Mouse (Mus musculus): ENCODE data around the gene Lpar2. TPM values are rescaled to one million over a fixed set of nuclear protein-coding genes. Genes with fewer than 3 reads are reported as not detected.

Gene Lpar2
- total RNA-seq, 2 experiments from 2014 or later: 0.59 to 0.60 TPM

- no peak for DNase-seq (ENCODE audit: low spot score in 2 of 2)
Measured at GRCm38 (mm10) chr8:69805491-69805890, 16.7 kb upstream of the Lpar2 start.

GRCm38 (mm10) chr8:69807236-69807635, 15.0 kb upstream of the Lpar2 start:
- no peak for DNase-seq (ENCODE audit: low spot score in 2 of 2)

- DNase-seq (ENCODE audit: low spot score in 2 of 2): peak in 1 of 2 experiments; percentile 53
Measured at GRCm38 (mm10) chr8:69808094-69808863, 13.9 kb upstream of the Lpar2 start, which contains the start of gene Gmip. Gmip (plus strand) TSS chr8:69808679.

GRCm38 (mm10) chr8:69808864-69809403, 13.3 kb upstream of the Lpar2 start:
- DNase-seq (ENCODE audit: low spot score in 2 of 2): no peak

- DNase-seq (ENCODE audit: low spot score in 2 of 2): no peak
Measured at GRCm38 (mm10) chr8:69809820-69810219, 12.4 kb upstream of the Lpar2 start.

GRCm38 (mm10) chr8:69814881-69815280, 7.3 kb upstream of the Lpar2 start:
- no peak for DNase-seq (ENCODE audit: low spot score in 2 of 2)

- no peak for DNase-seq (ENCODE audit: low spot score in 2 of 2)
Measured at GRCm38 (mm10) chr8:69815396-69815795, 6.8 kb upstream of the Lpar2 start.

- no peak for DNase-seq (ENCODE audit: low spot score in 2 of 2)
Measured at GRCm38 (mm10) chr8:69820466-69820865, 1.8 kb upstream of the Lpar2 start.

GRCm38 (mm10) chr8:69821971-69822385, 251 bp upstream of the Lpar2 start:
- no peak for DNase-seq (ENCODE audit: low spot score in 2 of 2)

- DNase-seq (ENCODE audit: low spot score in 2 of 2): no peak
Measured at GRCm38 (mm10) chr8:69826371-69826770, 4.1 kb downstream of the Lpar2 start.

GRCm38 (mm10) chr8:69832298-69832853, 10.1 kb downstream of the Lpar2 start, which contains the start of gene Pbx4:
Pbx4 (plus strand) TSS chr8:69832491.
- peak; percentile 90 to 93 for DNase-seq (ENCODE audit: low spot score in 2 of 2)

GRCm38 (mm10) chr8:69837057-69837682, 14.9 kb downstream of the Lpar2 start:
- DNase-seq (ENCODE audit: low spot score in 2 of 2): no peak

GRCm38 (mm10) chr8:69847167-69848065, 25.2 kb downstream of the Lpar2 start:
- DNase-seq (ENCODE audit: low spot score in 2 of 2): no peak

GRCm38 (mm10) chr8:69848951-69849350, 26.7 kb downstream of the Lpar2 start:
- DNase-seq (ENCODE audit: low spot score in 2 of 2): no peak

- no peak for DNase-seq (ENCODE audit: low spot score in 2 of 2)
Measured at GRCm38 (mm10) chr8:69849899-69850298, 27.7 kb downstream of the Lpar2 start.

GRCm38 (mm10) chr8:69850926-69851506, 28.8 kb downstream of the Lpar2 start:
- DNase-seq (ENCODE audit: low spot score in 2 of 2): no peak

GRCm38 (mm10) chr8:69853869-69854268, 31.6 kb downstream of the Lpar2 start:
- no peak for DNase-seq (ENCODE audit: low spot score in 2 of 2)

- no peak for DNase-seq (ENCODE audit: low spot score in 2 of 2)
Measured at GRCm38 (mm10) chr8:69860807-69861206, 38.6 kb downstream of the Lpar2 start.

- DNase-seq (ENCODE audit: low spot score in 2 of 2): no peak
Measured at GRCm38 (mm10) chr8:69861251-69861650, 39.0 kb downstream of the Lpar2 start.

GRCm38 (mm10) chr8:69863387-69864020, 41.3 kb downstream of the Lpar2 start:
- peak in 1 of 2 experiments; percentile 47 for DNase-seq (ENCODE audit: low spot score in 2 of 2)
